Mouse (Mus musculus): ENCODE data around the gene Myom3. TPM values are rescaled to one million over a fixed set of nuclear protein-coding genes. Genes with fewer than 3 reads are reported as not detected.

Myom3 gene
- polyA plus RNA-seq, 1 experiment, result 7.0 TPM

DNA sequence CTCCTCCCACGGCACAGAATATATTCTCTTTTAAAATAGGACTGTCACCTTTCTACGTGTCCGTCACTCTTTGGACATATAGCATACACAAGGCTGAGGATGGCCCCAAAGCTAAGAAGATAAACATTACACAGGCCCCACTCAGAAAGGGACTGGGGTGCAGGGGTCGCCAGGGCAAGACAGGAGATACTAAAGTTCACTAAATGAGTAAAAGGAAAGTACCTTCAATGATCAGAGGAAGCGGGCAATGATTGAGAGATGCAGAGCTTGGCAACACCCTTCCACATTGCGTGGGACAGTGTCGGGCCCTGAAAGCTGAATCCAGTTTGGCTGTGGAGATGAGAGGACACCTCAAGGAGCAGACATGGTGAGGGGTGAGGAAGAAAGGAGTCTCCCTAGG lies 55.4 kb downstream of the Myom3 start:
- H3K4me1 ChIP-seq (ENCODE audit: control insufficient read depth, insufficient read depth, insufficient read length, low read length), result no peaks in the 10 kb centered on the region
- no peak overlapping the region for H3K27ac ChIP-seq (replicated peaks; ENCODE audit: low read depth, low read length)
- H3K4me3 ChIP-seq (ENCODE audit: insufficient read depth, low read depth, low read length), result no peak overlapping the region

DNA sequence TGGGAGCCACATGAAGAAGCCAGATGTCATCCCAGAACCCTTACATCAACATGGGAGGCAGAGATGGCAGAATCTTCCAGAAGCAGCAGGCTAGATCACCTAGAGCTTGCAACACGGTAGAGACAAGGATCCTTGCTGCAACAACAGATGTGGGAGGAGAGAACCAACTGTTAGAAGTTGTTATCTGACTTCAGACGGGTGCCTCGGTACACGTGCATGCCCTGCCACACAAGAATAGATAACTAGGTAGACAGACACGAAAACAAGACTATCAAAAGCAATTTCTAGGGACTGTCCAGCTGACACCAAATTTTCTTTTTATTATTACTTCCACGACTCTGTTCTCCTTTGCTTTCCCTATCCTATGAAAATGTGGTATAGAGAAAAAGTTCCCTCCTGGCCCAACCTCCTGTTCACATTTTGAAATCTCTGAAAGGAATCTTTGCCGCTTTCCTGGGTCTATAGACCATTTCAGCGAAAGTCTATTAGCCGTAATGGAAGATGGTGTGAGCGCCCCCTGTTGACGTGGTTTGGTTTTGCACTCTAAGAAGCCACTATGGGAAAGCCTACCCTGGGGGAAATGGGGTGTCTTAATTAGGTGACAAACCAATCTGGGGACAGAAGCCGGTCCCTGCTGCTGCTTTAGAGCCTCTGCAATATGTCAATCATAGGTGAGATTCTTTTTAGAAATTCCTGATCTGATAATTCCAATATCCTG lies 57.5 kb downstream of the Myom3 start:
- Histone ChIP-seq H3K4me1 (ENCODE audit: control insufficient read depth, insufficient read depth, insufficient read length, low read length) (peaks cover 4% of the 10 kb centered on the region; the same call in 1 of the 2 replicates), H3K27ac (replicated peaks; ENCODE audit: low read depth, low read length) (no peak overlapping the region), H3K4me3 (ENCODE audit: insufficient read depth, low read depth, low read length) (no peak overlapping the region)

DNA sequence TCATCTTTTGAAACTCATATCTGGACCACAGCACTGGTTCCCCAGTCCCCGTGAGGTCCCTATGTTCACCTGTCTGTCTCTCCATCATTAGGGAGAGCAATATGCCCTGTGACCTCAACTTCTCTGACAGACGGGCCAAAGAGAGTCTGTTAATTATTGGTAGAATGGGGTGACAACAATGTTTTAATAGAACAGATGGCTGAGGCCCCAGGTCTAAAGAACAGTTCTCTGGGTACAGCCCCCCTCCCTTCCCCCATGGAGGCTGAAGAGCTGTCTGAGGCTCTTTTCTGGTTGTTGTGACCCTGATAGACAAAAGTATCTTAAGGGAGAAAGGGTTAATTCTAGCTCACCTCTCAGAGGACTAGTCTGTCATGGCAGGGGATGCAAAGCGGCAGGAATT lies 58.9 kb downstream of the Myom3 start:
- H3K4me3 ChIP-seq (ENCODE audit: insufficient read depth, low read depth, low read length), result no peak overlapping the region
- H3K4me1 ChIP-seq (ENCODE audit: control insufficient read depth, insufficient read depth, insufficient read length, low read length), result peaks cover 4% of the 10 kb centered on the region; the same call in 1 of the 2 replicates
- no peak overlapping the region for H3K27ac ChIP-seq (replicated peaks; ENCODE audit: low read depth, low read length)

GRCm38 (mm10) chr4:135819826-135820526 lies 60.5 kb downstream of the Myom3 start:
- Histone ChIP-seq H3K27ac (replicated peaks; ENCODE audit: low read depth, low read length) (no peak overlapping the region; the same call in 1 of the 2 replicates), H3K4me3 (ENCODE audit: insufficient read depth, low read depth, low read length) (no peak overlapping the region), H3K4me1 (ENCODE audit: control insufficient read depth, insufficient read depth, insufficient read length, low read length) (peaks cover 7% of the 10 kb centered on the region; the same call in 1 of the 2 replicates)

DNA sequence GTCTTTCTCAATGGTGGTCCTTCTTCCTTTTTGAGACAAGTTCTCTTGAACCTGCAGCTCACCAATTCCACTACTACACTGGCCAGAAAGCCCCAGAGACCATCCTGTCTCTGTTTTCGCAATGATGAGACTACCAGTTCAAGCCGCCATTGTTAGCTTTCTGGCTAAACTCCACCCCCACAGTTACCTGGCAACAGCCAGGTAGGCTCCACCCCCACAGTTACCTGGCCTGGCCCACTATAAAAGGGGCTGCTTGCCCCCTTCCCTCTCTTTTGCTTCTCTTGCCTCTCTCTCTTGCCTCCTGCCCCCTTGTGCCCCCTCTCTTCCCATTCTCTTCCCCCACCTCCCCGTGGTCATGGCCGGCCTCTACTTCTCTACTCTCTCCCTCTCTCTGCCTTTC lies 62.3 kb downstream of the Myom3 start:
- Histone ChIP-seq H3K27ac (replicated peaks; ENCODE audit: low read depth, low read length) (no peak overlapping the region), H3K4me1 (ENCODE audit: control insufficient read depth, insufficient read depth, insufficient read length, low read length) (peaks cover 10% of the 10 kb centered on the region), H3K4me3 (ENCODE audit: insufficient read depth, low read depth, low read length) (no peak overlapping the region)

- H3K4me3 ChIP-seq (ENCODE audit: insufficient read depth, low read depth, low read length), result no peak overlapping the region
- peaks cover 14% of the 10 kb centered on the region for H3K4me1 ChIP-seq (ENCODE audit: control insufficient read depth, insufficient read depth, insufficient read length, low read length)
- no peak overlapping the region for H3K27ac ChIP-seq (replicated peaks; ENCODE audit: low read depth, low read length)
Observed at GRCm38 (mm10) chr4:135823298-135823697, 63.8 kb downstream of the Myom3 start.

DNA sequence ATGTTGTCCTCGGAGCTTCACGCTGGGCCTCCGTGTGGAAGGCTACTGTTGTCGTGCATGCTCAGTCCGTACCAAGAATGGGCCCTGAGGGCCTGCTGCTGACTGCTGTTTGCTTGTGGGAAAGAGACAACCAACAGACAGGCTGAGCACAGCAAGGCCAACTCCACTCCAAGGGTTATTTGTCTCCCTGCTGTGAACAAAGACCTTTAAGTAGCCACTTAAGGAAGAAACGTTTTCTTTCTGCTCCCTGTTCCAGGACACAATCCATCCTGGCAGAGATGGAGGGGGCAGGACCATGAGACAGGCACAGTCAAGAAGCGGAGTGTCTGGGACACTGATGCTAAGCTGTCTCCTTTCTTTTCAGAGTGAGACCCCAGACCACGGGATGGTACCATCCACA lies 64.7 kb downstream of the Myom3 start:
- Histone ChIP-seq H3K27ac (replicated peaks; ENCODE audit: low read depth, low read length) (peak overlapping the region; percentile 52), H3K4me1 (ENCODE audit: control insufficient read depth, insufficient read depth, insufficient read length, low read length) (peaks cover 20% of the 10 kb centered on the region), H3K4me3 (ENCODE audit: insufficient read depth, low read depth, low read length) (no peak overlapping the region)

- Histone ChIP-seq H3K27ac (replicated peaks; ENCODE audit: low read depth, low read length) (peak overlapping the region; percentile 98), H3K4me1 (ENCODE audit: control insufficient read depth, insufficient read depth, insufficient read length, low read length) (peaks cover 22% of the 10 kb centered on the region), H3K4me3 (ENCODE audit: insufficient read depth, low read depth, low read length) (no peak overlapping the region)
Observed at GRCm38 (mm10) chr4:135828491-135828890, 69.0 kb downstream of the Myom3 start.

- H3K4me1 ChIP-seq (ENCODE audit: control insufficient read depth, insufficient read depth, insufficient read length, low read length), result peaks cover 16% of the 10 kb centered on the region
- no peak overlapping the region for H3K4me3 ChIP-seq (ENCODE audit: insufficient read depth, low read depth, low read length)
- peak overlapping the region; percentile 98 for H3K27ac ChIP-seq (replicated peaks; ENCODE audit: low read depth, low read length)
Observed at GRCm38 (mm10) chr4:135832070-135832469, 72.6 kb downstream of the Myom3 start.

GRCm38 (mm10) chr4:135833301-135834123 lies 74.0 kb downstream of the Myom3 start:
- Histone ChIP-seq H3K4me3 (ENCODE audit: insufficient read depth, low read depth, low read length) (no peak overlapping the region), H3K4me1 (ENCODE audit: control insufficient read depth, insufficient read depth, insufficient read length, low read length) (peaks cover 13% of the 10 kb centered on the region), H3K27ac (replicated peaks; ENCODE audit: low read depth, low read length) (peak overlapping the region; percentile 3; the same call in 1 of the 2 replicates)

DNA sequence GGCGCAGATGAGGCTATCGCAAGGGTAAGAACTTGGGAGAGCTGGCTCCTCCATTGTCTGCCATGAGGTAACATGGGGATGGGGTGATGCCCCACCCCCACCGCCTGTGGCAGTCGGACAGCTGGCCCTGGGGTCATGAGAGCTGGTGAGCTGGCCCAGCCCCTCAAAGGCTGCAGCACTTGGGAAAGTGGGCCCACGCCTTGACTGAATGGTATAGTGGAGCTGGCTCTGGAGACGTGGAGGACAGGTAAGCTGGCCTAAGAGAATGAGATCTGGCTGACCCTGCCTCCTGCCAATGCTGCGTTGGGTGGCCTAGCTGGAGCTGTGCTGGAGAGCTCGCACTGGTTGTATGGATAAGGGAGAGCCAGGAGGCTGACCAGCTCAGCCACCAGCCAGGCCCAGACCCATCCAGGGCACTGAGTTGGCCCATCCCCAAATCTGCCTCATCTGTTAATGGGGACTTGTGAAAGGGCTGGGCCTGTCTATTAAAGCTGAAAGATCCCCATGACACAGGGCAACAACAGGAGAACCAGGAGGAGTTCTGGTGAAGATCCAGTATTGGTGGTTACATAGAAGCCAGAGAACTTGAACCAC lies 74.7 kb downstream of the Myom3 start:
- Histone ChIP-seq H3K4me1 (ENCODE audit: control insufficient read depth, insufficient read depth, insufficient read length, low read length) (peaks cover 12% of the 10 kb centered on the region), H3K4me3 (ENCODE audit: insufficient read depth, low read depth, low read length) (no peak overlapping the region), H3K27ac (replicated peaks; ENCODE audit: low read depth, low read length) (no peak overlapping the region)

GRCm38 (mm10) chr4:135838925-135839292 lies 79.4 kb downstream of the Myom3 start:
- H3K4me1 ChIP-seq (ENCODE audit: control insufficient read depth, insufficient read depth, insufficient read length, low read length), result peaks cover 6% of the 10 kb centered on the region
- no peak overlapping the region for H3K4me3 ChIP-seq (ENCODE audit: insufficient read depth, low read depth, low read length)
- 0 out of 2 replicates have a peak overlapping the region, but pooled peaks have one; percentile 20 for H3K27ac ChIP-seq (replicated peaks; ENCODE audit: low read depth, low read length)

- Histone ChIP-seq H3K4me3 (ENCODE audit: insufficient read depth, low read depth, low read length) (no peak overlapping the region), H3K4me1 (ENCODE audit: control insufficient read depth, insufficient read depth, insufficient read length, low read length) (peaks cover 6% of the 10 kb centered on the region), H3K27ac (replicated peaks; ENCODE audit: low read depth, low read length) (no peak overlapping the region)
Observed at GRCm38 (mm10) chr4:135839293-135840011, 79.9 kb downstream of the Myom3 start.

DNA sequence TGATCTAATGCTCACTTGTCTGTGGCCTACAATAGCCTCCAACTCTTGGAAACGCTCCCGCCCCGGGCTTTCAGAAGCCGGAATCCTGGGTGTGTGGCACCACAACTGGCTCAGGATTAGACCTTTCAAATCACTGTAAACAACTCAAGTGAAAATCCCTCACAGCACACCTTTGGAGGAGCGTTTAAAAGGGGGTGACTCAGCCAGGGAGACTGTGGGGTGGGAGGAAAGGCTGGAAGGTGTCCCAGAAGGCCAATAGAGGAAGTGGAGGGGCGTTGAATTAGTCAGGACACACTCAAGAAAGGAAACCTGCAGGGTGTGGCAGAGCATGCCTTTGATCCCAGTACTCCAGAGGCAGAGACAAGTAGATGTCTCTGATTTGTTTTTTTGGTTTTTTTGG lies 84.9 kb downstream of the Myom3 start:
- no peak overlapping the region for H3K27ac ChIP-seq (replicated peaks; ENCODE audit: low read depth, low read length)
- H3K4me3 ChIP-seq (ENCODE audit: insufficient read depth, low read depth, low read length), result no peak overlapping the region
- H3K4me1 ChIP-seq (ENCODE audit: control insufficient read depth, insufficient read depth, insufficient read length, low read length), result no peaks in the 10 kb centered on the region
